Mouse (Mus musculus) ES-CJ7 (cell line): ENCODE results near the gene Slc25a45.
"Not testable (repeated sequence)": the region's sequence is repeated elsewhere in the genome, so short reads cannot be mapped to it uniquely, and the experiment has no call there.

Experiments
- DNase-seq: peaks from one replicate; pipeline ENCODE4 v3.0.0; 2011; ENCODE audit warnings: low read depth, low spot score

Gene Slc25a45

DNA sequence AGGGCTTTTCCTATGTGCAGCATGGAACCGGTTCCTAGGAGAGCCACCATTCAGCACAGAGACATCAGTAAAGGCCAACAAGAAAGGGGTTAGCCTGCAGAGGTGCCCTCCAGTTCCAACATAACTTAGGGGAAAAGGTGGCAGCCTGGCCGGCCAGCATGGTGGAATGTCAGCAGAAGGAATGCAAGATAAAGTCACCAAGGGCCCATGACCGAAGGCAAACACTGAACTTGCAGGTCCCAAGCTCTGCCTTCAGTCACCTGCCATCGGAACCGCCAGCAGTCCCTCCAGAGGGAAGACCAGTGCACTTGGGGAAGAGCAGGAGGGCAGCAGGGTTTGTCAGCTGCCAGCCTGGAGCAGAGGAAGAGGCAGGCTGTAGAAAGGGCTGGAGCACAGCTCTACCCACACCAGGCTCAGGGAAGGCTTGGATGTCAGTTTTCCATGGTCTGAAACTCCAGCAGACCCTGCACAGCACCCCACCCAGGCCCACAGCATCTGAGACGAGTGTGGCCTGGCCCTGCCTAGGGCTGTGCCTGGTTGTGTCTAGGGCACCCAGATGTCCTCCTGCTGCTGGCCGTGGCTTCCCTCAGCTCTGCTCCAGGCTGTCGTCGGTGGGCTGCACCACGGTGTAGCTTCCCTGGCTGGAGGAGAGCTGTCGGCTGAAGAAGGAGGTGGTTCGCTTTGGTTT is 25.4 kb upstream of the Slc25a45 start:
- no peak for DNase-seq

DNA sequence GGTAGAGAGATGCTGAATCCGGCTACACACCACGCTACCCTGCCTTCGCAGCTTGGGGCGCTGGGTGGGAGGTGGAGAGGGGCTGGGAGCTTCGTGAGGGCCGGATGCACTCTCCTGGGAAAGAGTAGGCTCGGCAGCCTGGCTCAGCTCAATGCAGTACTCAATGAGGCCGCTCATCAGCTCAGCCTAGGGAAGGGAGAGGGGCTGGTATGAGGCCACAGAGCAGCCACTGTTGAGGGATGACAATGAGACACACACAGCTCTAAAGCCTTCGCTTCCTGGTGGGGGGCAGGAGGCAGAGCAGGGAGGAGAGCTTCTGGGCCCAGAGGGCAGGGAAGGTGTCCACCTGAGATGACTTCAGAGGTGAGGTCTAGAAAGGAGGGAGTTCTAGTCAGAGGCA is 21.0 kb upstream of the Slc25a45 start:
- DNase-seq, result no peak

DNA sequence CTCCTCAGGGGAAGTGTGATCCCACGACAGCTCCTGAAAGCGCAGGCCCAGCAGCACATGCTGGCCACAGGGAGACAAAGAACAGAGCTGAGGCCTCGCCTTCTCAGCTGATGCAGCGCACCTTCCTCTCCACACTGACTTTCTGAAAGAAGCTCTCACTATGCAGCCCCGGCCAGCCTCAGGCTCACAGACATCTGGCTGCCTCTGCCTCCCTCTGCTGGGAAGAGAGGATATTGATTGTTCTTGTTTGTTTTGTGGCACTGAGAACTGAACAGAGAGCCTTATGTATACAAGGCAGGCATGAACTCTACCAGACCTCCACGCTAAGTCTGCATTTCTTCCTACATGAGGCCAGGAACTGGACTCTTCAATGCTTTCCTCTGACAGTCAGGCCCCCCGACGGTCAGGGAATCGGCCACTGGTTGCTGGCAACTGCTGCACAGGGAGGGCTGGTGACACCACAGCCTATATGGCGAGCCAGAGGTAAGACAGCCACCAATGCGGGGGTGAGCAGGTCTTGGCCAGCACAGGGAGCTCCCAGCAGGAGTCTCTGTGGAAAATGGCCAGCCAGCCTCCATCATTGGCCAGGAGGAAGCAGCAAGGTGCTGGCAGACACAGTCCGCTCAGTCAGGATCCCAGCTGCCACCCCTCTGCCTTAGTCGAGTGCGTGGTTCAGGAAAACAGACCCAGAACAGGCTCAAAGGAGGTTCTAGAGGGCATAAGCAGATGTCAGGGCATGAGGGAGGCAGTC is 15.1 kb upstream of the Slc25a45 start:
- DNase-seq, result peak; percentile 53

DNA sequence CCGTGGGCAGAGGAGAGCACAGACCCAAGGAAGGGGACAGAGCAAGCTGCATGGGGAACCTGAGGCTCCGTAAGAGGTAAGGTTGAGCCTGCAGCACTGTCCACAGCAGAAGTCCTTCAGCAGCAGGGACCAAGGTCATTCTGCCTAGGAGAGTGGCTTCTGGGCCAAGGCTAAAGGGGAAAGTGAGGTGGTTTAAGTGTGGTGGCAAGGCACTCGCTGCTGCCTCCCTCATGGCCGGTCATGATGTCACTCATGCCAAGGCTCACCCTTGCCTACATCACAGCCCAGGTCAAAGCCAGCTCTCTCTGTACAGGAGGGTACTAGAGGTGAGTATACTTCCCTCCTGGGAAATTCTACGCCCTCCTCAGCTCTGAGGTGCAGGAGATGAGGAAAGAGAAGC is 13.8 kb upstream of the Slc25a45 start:
- no peak for DNase-seq

DNA sequence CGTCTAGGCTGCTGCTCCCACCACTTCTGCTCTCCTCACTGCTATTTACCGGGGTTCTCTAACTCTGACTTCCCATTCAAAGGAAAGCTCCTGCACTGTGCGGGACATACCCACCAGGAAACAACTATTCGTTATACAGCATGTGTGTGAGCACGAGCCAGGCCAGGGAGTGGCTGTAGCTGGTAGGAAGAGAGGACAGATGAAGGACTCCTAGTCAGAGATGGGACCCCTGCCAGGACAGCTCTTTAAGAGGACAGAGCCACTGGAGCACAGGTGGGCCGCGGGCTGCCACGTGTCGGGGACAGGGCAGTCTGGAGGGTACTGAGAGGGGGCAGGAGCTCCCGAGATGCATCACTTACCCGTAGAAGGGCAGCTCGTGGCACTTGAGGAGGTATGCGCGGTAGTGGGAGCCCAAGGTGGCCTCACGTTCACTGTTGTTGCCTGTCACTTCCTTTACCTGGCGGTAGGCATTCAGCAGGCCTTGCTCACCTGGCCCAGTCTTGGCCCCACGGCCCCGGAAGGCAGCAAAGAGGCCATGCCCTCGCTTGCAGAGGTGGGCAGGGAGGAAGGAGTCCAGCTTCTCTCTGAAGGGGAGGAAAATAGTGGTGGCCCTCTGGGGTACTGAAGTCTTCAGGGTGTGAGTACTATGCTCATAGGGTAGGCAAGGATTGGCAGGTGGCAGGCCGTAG is 12.8 kb upstream of the Slc25a45 start:
- DNase-seq, result no peak

DNA sequence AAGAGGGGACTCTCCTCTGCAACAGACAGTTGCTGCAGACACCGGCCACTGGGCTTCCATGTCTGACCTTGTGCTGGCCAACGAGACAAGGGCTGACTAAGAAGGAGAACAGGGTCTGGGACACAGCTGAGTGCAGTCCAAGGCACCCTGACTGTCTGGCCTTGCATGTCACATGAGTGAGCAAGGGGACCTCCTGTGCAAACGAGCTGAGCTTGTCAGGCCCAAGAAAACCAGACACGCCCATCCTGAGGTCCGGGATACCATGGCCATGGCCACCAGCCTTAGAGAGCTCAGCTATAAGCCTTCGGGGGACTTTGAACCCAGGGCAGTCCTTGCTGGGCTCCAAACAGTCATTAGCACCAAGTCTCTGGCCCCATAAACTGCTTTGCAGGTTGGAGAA is 9.5 kb upstream of the Slc25a45 start:
- DNase-seq, result no peak

DNA sequence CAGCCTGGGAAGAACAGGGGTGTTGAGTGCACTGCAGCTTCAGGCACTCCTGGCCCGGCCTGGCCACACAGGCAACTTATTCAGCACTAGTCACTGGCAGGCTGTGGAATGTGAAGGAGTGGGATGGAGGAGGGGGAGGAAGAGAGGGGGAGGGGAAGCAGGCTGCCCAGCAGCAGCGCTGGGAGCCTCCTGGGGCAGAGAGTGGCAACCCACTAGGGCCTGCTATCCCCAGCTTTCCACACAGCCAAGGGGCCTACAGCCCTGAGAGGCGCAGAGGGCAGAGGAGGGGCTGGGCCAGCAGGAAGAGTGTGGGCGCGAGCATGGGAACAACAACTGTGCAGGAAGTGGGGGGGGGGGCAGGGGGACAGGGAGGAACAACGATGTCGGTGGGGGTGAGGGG is 6.3 kb upstream of the Slc25a45 start:
- DNase-seq, result peak; percentile 65

DNA sequence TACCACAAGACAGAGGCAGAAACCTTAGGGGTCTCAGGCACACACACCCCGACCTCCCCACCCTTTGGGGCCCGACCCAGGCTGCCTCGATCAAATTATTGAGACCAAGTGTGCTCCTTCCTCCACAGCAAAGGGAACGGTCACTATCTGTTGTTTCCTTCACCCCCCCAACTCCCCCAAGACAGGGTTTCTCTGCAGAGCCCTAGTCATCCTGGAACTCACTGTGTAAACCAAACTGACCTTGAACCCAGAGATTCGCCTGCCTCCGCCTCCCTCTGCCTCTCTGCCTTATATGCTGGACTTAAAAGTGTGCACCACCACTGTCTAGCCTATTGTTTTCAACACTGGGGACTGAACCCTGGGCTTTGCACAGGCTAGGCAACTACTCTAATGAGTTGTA is 5.9 kb upstream of the Slc25a45 start:
- no peak for DNase-seq

DNA sequence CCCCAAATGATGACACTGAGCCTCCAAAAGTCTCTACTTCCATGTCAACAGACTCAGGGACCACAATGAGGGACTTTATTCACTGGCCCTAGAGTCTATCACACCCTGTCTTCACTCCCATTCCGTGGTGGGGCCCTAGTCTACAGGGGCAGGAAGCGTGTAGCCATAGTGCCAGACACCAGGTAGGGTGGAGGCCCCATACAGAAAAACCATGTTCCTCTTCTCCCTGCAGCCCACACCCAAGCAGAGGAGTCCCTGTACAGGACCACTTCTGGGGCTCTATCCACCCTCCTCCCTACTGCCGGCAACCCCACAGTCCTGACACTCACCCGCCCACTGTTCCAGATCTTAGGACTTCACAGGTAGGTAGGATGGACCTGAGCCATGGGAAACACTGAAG is 5.1 kb upstream of the Slc25a45 start:
- no peak for DNase-seq

DNA sequence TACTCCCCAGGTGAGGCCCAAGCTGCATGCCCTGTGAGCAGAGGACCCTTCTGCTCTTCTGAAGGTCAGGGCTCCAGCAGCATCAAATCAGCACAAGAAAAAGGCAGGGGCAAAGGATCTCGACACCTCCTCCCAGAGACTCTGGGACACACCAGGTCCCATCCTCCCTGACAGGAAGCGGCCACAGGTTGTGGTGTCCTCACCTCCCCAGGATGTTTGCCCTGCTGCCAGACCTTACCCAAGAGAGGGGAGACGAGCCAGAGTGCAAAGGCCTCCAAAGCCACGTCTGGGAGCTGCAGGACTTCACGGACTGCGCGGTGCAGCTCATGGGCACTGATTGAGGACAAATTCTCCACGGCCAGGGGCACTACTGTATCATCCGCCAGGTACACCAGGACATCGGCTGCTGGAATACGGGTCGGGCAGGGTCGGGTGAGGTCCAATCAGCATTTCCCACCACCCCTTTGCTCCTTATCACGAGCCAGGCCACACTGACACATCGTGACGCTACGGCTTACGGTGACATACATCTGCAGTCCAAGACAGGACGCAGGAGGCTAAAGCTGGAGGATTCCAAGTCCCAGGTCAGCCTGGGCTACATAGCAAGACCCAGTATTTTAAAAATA is 4.6 kb upstream of the Slc25a45 start:
- DNase-seq, result no peak

DNA sequence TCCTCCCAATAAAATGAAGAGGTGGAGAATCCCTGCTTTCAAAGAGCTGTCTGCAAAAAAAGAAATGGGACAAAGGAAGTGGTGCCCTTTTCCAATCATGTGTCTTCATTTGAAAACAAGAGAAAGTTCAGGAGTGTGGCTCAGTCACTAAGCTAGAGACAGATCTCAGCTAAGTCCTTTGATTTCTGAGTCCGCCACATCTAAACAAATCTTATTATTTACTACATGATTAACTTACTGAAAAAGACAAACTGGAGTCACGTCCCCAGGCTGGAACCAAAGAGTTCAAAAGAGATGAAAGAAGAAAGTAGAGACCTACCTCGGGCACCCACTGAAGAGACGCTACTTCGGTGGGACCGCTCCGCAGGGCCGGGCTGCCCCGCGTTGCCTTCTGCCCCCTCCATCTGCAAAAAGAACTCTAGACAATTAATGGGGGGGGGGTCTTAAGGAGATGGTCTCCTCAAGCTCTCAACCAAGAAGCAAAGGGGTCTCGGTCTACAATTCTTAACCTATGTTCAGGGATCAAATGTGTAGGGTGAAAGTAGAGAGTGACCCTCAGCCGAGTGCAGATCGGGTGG is 3.1 kb upstream of the Slc25a45 start:
- DNase-seq, result no peak

DNA sequence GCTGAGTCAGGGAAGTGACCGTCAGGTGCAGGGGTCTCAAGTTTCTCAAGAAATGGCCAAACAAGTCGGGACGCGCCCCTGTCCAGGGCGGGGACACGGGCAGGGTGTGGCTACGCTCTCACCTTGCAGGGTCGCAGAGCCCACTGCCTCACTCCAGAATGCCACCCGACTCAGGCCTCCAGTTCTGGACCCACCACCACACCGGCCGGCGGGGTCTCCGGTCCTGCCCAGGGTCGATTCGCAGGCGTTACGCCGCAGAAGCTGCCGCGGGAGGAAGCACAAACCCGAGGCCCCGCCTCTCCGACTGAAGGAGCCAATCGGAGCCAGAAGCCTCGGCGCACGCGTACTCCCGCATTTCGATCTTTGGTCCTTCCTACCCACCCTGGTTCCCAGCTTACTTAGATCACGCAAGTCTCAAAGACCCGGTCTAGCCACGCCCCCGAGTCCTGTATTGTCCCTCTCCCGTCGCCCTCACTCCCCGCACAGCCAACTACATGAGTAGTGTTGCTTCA is 2.6 kb upstream of the Slc25a45 start, which contains the start of gene Frmd8:
Gene Frmd8, minus strand, starts transcription at position 306 of the 512 bp plus-strand sequence.
- DNase-seq, result peak; percentile 96

DNA sequence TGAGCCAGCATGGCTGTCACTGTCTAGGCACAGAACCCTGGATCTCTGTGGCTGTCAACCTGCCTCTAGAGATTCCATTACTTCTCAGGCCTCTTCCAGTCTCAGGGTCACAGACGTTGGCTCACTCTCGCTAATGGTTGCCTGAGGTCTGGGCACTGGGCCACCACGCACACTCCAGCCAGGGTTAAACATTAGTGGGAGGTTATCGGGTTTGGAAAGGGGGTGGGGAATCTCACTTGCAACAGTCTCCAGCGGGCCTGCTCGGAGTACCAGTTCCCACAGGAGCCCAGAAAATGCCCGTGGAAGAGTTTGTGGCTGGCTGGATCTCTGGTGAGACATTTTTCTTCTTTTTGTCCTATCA is 734 bp downstream of the Slc25a45 start:
- no peak for DNase-seq

DNA sequence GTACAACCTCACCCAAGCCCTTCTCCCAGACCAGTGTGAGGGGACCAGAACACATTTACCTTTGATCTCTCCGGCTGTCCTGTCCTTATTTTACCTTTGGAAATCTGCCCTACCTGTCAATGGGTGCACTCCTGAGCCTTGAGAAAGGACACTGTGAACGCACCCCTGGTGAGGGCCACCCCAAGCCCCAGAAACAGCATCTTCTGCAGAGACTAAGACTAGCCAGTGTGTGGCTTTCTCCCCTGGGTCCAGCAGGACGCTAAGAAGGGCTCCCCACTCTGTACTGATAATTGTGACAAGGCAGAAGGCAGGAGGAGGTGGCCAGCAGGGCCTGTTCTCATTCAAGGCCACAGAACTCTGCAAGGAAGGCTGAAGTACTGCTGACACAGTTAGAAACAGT is 1.3 kb downstream of the Slc25a45 start:
- DNase-seq, result no peak

DNA sequence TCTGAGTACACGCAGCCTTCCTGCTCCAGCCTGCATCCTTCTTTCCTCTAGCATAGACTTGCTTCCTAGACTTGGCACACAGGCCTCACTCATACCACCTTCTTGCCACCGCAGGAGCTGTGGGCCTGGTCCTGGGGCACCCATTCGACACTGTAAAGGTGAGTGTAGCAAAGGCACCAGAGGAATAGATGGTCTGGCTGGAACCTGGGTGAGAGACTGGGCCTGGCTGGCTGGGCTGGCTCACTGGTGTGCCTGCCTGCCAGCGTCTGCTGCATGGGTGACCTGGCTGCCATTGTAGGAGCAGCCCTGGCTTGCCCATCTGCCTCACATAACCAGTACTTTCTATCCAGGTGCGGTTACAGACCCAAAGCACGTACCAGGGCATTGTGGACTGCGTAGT is 2.1 kb downstream of the Slc25a45 start:
- DNase-seq, result no peak

DNA sequence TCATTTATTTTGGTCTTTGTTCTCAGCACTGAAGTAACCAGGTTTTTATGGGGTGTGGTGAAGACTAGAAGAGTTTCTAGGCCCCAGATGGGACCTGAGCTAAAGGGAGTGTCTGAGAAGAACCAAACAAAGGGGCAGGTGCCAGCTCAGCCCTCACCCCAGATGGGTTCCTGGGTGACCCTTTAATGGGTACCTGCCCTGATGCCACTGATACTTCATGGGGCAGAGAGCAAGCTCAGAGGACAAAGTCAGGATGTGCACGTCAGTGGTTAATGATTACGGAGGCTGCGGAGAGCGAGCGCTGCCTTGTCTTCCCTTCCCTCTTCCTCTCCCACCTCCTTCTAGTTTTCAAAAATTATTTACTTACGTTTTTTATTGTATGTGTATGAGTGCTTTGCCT is 3.5 kb downstream of the Slc25a45 start:
- no peak for DNase-seq

DNA sequence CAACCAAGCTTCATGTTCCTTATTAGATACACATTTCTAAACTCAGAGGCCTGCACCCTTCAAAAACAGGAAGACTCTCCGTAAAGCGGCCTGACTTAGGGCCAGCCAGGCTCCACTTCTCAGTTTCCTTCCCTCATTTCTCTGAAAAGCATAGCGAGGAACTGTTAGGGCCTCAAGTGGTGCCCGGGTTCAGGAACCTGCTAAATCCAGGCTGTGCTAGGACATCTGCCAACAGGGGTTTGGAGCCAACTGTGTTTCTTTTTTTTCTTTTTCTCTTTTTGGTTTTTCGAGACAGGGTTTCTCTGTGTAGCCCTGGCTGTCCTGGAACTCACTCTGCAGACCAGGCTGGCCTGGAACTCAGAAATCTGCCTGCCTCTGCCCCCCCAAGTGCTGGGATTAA is 4.5 kb downstream of the Slc25a45 start:
- DNase-seq, result not testable (repeated sequence)

DNA sequence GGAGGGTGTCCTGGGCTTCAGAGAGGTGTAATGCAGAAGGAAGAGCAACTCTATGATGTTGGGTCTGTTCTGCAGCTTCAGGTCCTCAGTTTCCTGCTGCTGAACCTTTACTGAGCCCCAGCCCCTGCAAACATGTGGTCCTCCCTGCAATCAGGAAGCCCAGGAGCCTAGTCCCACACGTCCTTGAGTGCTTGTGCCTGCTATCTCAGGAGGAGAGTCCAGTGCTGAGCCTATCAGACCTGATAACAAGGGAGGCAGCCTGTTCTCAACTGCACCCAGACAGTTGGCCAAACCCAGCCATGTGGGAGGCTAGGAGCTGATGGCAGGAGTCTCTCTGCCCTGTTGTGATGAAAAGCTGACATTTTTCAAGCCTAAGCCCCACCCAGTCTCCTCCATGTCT is 6.3 kb downstream of the Slc25a45 start:
- DNase-seq, result no peak

DNA sequence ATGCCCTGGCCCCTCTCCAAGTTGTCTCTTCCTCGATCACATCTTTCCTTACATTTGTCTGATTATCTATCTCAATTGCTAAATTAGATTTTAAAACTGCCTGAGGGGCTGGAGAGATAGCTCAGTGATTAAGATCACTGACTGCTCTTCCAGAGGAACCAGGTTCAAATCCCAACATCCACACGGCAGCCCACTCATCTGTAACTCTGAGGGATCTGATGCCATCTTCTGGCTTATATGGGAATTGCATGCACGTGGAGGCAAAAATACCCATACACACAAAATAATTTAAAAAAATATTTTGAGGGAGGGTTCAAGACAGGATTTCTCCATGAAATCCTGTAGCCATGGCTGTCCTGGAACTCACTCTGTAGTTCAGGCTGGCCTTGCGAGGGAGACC is 8.2 kb downstream of the Slc25a45 start:
- peak; percentile 46 for DNase-seq

DNA sequence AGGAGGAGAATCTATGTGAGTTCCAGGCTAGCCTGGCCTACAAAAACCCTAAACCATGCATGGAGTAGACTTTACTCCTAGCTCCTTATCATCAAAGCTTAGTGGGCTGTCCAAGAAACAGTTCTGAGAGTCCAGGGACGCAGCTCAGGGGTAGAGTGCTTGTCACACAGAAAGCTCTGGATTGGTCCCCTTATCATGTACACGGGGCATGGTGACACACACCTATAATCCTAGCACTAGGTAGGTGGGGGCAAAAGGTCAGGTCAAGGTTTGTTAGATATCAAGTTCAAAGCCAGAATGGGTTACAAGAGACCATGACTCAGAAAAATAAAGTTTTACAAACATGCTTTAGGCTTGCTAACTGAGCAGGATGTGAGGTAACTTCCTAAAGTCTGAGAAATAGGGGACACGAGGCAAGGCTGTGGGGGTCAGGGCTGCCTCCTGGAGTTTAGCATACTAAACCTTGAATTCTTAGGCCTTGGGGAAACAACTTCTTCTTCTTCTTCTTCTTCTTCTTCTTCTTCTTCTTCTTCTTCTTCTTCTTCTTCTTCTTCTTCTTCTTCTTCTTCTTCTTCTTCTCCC is 9.7 kb downstream of the Slc25a45 start:
- no peak for DNase-seq

DNA sequence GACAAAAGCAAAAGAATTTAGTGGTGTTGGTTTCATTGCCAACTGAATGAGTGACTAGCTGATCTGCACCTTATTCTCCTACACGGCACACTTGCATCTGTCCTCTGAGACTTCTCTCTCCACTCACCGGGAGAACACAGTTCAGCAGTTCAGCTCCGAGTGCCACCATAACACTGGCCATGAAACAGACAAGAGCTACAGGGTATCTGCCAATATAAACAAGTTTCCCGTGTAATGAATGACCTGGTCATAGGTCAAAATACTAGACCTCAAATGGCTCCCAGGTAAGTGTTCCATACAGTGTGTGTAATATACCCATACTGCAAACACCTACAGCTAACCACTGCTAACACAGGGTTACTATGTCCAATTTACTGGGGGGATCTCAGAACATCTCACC is 11.6 kb downstream of the Slc25a45 start:
- no peak for DNase-seq
